Mouse (Mus musculus) left cerebral cortex, adult 2 months (tissue): Measurements from ENCODE around the gene Shroom2. TPM values are rescaled to one million over a fixed set of nuclear protein-coding genes. Genes with fewer than 3 reads are reported as not detected.

Experiments
- DNase-seq, 2 experiments: peaks; one replicate each; pipeline ENCODE4 v3.0.0; 2021 to 2022; ENCODE audit warnings: low spot score in 2 of 2, mixed read lengths in 1 of 2; ENCODE audit errors: extremely low spot score in 1 of 2
- H3K27ac ChIP-seq: fragments of 200-600 bp; 2 replicates; pipeline ENCODE4 v1.8.1; 2022
- H3K4me3 ChIP-seq: fragments of 200-600 bp; 2 replicates; pipeline ENCODE4 v1.8.1; 2022
- CTCF ChIP-seq: fragments of 200-600 bp; IDR thresholded peaks from 2 replicates; pipeline ENCODE4 v1.8.1; 2022; ENCODE audit warnings: antibody characterized with exemption, mild to moderate bottlenecking, moderate library complexity
- intact Hi-C: fragments of 180-260 bp; cut with DNase I; formaldehyde crosslinking; loops from one replicate; pipeline ENCODE4 v1.15.1; 2025
- total RNA-seq, 2 experiments: library from RNA; stranded (reverse); gene quantifications; 2 replicates each; pipeline ENCODE4 v1.2.3; 2021

Gene Shroom2
- total RNA-seq, 2 experiments from 2014 or later: 96.7 to 104 TPM

DNA sequence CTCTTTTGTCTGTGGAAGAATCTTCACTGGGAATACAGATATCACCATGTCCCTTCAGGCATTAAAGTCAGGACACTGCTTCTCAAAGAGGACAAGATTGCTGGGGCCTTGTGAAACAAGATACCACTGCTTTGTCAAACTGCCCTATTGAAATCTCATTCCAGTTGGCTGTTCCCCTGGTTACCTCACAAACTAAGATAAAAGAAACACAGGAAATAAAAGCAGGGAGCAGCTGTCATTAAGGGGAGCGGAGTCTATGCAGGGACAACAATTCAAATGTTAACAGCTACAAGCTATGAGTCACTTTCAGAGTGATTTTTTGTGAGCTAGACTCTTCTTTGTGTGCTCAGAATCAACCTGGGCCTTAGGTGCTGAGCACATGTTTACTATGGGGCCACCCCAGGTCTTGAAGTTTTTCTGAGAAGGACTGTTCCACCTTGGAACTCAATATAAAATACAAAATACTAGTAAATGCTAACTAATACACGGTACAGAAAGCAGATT, 78.4 kb downstream of the Shroom2 start:
- TF ChIP-seq CTCF: no peak

GRCm38 (mm10) chrX:152679190-152679814, 90.0 kb downstream of the Shroom2 start:
- no peak for DNase-seq
- Histone ChIP-seq H3K27ac (no peak overlapping the region), H3K4me3 (no peak overlapping the region)
- intact Hi-C loops: no loop called here
- no peak for TF ChIP-seq CTCF

More for the DNA sequence above, 78.4 kb downstream of the Shroom2 start:
- Histone ChIP-seq H3K4me3 (no peak overlapping the region), H3K27ac (no peak overlapping the region)
- intact Hi-C loops: no loop called here
- DNase-seq: no peak

DNA sequence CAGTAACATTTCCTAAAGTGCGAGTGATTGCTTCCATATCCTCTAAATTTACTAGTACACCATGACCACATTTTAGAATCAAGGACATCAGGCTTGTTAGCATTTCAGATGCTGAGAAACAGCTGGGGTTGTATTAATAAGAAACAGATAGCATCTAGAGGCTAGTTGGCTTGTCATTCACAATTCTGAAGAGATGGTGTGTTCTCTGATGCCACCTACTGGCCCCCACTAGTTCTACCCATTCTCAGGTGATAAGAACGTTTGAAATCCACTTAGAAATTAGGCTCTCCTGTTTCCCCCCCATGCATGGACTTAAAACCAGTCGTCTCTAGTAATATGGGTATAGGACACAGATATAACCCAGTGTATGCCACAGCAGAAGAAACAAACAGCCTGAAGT, 92.9 kb downstream of the Shroom2 start:
- peak in 1 of 2 experiments; percentile 17 for DNase-seq
- intact Hi-C loops: loop anchor here (2.0 kb wide), 1 partner anchor 58 kb away; no protein-coding TSS in a partner anchor

GRCm38 (mm10) chrX:152673431-152673830, 95.8 kb downstream of the Shroom2 start:
- no peak for TF ChIP-seq CTCF
- intact Hi-C loops: no loop called here
- Histone ChIP-seq H3K4me3 (no peak overlapping the region), H3K27ac (no peak overlapping the region)
- DNase-seq: no peak

More for the DNA sequence above, 92.9 kb downstream of the Shroom2 start:
- no peak overlapping the region for H3K27ac ChIP-seq
- no peak overlapping the region for H3K4me3 ChIP-seq
- peak; percentile 66 for TF ChIP-seq CTCF

DNA sequence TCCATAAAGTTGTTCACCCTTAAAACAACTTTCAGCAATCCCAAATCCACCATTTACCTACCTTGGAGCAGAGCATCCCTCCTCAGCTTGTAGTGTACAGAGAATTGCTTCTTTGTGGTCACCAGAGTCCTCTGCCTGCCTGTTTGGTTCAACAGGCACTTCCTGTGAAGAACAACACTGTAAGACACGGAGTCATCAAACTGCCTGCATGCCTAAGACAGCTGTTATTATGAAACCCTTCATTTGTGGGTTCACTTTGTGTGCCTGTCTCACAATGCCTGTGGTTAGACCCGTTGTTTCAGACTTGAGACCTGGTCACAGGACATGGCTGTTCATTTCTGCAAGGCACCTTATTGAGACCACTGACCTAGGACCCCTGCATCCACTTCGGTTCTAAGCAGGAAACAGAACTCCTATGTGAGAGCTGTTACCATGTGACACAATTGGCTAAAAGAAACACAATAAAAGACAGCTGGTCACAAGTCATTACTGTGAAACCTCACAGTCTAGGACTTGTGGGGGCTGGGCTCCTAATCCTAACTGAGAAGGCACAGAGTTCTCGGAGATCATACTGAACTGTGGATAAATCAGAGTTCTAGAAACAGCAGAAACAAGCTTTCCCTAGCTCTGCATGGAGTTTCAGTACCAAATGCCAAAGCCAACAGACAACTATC, 111.8 kb downstream of the Shroom2 start:
- no peak for DNase-seq
- no peak for TF ChIP-seq CTCF
- no peak overlapping the region for H3K4me3 ChIP-seq
- intact Hi-C loops: no loop called here
- no peak overlapping the region for H3K27ac ChIP-seq

- TF ChIP-seq CTCF: no peak
- intact Hi-C loops: no loop called here
- peak overlapping the region; percentile 48 for H3K27ac ChIP-seq
- no peak for DNase-seq
- H3K4me3 ChIP-seq: no peak overlapping the region
Measured at GRCm38 (mm10) chrX:152656609-152656939, 112.7 kb downstream of the Shroom2 start.

DNA sequence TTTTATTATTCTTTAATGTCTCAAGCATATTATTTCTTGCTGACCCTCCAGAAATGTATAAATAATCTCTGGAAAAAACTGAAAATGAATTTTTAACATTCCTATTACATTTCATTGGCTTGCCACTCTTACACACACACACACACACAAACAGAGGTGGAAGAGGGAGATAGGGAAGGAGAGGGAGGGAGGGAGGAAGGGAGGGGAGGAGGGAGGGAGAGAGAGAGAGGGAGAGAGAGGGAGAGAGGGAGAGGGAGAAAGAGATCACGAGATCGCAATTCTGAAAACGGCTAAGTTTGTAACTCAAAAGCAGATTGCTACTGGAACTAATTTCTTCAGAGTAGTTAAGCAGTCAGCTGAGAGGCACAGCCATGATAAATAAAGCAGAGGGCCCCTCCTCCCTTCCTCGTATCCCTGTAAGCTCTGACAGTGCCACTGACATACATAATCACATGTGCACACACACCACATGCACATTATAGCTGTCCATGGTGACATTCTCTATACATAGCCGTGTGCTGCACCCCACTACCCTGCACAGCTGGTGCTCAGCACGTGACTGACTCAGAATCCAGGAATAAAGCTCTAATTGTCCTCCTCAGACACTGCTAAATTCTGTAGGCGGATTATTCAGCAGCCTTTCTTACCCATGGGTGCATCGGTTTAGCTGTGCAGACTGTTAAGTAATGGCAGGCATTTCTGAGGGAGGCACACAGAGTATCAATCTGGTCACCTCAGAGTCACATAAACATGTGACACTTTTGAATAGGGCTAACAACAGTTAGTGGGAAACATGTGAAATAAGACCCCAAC, 113.3 kb downstream of the Shroom2 start:
- H3K4me3 ChIP-seq: no peak overlapping the region
- no peak for TF ChIP-seq CTCF
- intact Hi-C loops: no loop called here
- peak in 1 of 2 experiments; percentile 27 for DNase-seq
- H3K27ac ChIP-seq: peak overlapping the region; percentile 48

DNA sequence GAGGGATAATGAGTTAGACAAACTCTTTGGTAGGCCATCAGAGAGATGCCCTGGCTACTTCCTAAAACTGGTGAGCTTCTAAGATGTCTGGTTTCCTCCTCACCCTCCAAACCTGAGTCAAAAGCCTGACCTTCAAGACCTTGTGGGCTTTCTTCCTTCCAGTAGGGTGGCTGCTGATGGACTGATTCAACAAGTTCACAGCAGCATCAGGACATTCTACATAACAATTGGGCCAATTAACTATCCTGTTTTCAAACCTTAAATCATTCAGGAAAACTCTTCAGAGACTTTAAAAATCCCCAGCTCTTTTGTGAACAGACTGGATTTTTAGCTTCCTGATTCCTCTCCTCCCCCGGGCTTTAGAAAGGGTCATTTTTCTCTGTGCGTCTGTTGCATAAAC, 116.6 kb downstream of the Shroom2 start:
- TF ChIP-seq CTCF: no peak
- no peak for DNase-seq
- Histone ChIP-seq H3K4me3 (no peak overlapping the region), H3K27ac (no peak overlapping the region)
- intact Hi-C loops: no loop called here

DNA sequence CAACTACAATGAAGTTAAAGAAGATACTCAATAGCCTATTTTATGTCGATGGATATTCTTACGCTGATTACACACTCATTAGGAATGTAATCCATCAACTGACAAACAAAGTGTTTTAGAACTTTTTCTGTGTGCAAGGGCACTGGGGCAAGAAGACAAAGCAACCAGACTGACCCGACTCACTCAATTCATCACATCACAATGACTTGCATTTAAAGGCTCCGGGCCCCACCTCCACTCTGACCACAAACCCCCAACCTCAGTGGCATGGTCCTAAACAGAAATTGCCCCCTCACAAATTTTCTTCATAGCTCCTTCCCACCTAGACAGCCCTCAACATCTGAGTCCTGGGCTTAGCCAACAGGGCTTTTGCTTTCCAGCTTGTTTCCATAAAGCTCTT, 124.4 kb downstream of the Shroom2 start:
- Histone ChIP-seq H3K27ac (peak overlapping the region; percentile 86; the same call in 1 of the 2 replicates), H3K4me3 (no peak overlapping the region)
- intact Hi-C loops: no loop called here
- TF ChIP-seq CTCF: no peak
- no peak for DNase-seq

DNA sequence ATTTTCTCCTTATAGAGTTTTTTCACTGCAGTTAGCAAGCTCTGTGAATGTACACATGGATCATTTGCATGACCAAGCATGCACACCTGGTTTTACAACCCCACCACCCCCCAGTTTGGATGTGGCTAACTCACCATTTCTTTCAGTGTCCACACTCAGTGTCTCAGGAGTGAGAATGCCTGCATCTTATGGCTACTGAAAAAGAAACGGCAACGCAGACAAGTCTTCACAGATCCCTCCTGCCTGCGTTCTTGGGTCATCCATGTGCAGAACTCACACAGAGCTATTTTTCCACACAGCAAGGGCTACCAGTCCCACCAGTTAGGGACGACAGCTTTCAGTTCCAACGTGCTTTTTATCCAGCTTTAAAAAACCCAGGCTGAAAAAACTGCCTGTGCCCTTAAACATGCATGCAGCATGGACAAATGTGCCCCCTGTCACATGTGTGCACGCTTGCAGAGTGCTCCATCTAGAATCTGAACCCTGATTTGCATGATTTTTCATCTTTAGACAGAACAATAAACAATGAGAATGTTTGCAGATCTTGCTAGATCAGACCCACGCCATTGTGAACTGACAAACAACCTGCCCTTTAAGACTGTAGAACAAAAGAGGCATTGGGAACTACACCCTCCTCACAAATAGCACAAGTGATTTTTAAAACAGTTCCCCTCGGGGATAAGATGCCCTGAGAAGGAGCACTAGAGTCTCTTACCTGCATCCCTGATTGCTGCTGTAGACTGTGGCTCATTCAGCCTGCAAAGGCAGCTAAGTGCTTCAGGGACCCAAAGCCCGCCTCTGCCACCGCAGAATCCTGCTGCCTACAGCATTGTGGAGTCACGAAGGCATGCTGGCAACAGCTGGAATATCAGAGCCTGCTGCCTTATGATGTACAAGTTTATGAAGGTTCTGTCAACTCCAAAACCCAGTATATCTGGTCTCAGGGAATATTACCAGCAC, 125.3 kb downstream of the Shroom2 start:
- Histone ChIP-seq H3K27ac (peak overlapping the region; percentile 86), H3K4me3 (peak overlapping the region; percentile 44)
- DNase-seq: peak; percentile 24 to 32
- intact Hi-C loops: no loop called here
- no peak for TF ChIP-seq CTCF

- peak overlapping the region; percentile 44 for H3K4me3 ChIP-seq
- peak overlapping the region; percentile 86; the same call in 1 of the 2 replicates for H3K27ac ChIP-seq
- TF ChIP-seq CTCF: no peak
- intact Hi-C loops: no loop called here
- no peak for DNase-seq
Measured at GRCm38 (mm10) chrX:152643201-152643600, 126.1 kb downstream of the Shroom2 start.
